Mouse (Mus musculus) ES-E14 (cell line): ENCODE measurements around the gene Tcerg1l.

Source experiments
- CHD2 ChIP-seq: IDR thresholded peaks from 2 replicates; pipeline ENCODE4 v1.6.1; 2014; ENCODE audit warnings: mild to moderate bottlenecking, low read depth, low read length, inconsistent platforms
- HCFC1 ChIP-seq: IDR thresholded peaks from 2 replicates; pipeline ENCODE4 v1.6.1; 2012; ENCODE audit warnings: low read length, inconsistent platforms, borderline replicate concordance; ENCODE audit not compliant: insufficient read depth
- MAFK ChIP-seq: IDR thresholded peaks from 2 replicates; pipeline ENCODE4 v1.6.1; 2014; ENCODE audit warnings: mild to moderate bottlenecking, low read depth, low read length, inconsistent platforms; ENCODE audit not compliant: insufficient read depth
- ZC3H11A ChIP-seq: IDR thresholded peaks from 2 replicates; pipeline ENCODE4 v1.6.1; 2012; ENCODE audit warnings: low read depth, mild to moderate bottlenecking, inconsistent platforms, low read length, borderline replicate concordance
- ZNF384 ChIP-seq: IDR thresholded peaks from 2 replicates; pipeline ENCODE4 v1.6.1; 2012; ENCODE audit warnings: low read depth, low read length, inconsistent platforms

DNA sequence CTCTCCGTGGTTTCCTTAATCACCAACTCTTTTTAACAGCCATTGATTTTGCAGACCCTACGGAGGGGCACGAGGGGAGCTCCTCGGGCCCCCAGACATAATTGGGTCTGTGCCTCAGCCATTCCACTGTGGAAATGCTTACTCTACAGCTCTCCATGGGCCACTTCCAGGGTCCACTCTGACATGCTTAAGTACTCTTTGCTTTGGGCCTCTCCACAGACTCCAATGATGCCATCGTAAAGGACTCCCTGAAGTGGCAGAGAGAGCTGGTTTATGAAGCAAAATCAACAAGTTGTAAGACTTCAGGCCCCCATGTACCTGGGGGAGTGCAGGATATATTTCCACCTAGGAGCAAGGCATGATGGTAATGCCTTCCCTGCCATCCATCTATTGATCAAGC lies 112.7 kb downstream of the Tcerg1l start:
- TF ChIP-seq ZNF384: no peak
- TF ChIP-seq HCFC1: no peak
- no peak for TF ChIP-seq ZC3H11A
- no peak for TF ChIP-seq MAFK
- TF ChIP-seq CHD2: no peak
